Mouse (Mus musculus) embryonic facial prominence, embryonic 11.5 days (tissue): ENCODE results near the gene Immp2l. TPM values are rescaled to one million over a fixed set of nuclear protein-coding genes. Genes with fewer than 3 reads are reported as not detected.

ENCODE experiments used
- ATAC-seq: fragments of 200-750 bp; cut with Nextera tagmentation; replicated peaks from 2 replicates; pipeline ENCODE4 v1.8.0; 2017; ENCODE audit warnings: low read depth; ENCODE audit not compliant: insufficient number of reproducible peaks, low FRiP score, low TSS enrichment
- DNase-seq: peaks from one replicate; pipeline ENCODE4 v3.0.0-alpha.2; 2015; ENCODE audit warnings: low spot score
- H3K27ac ChIP-seq: fragments of 300-500 bp; sonication (generic); replicated peaks from 2 replicates; pipeline ENCODE4 v1.5.1; 2014; ENCODE audit warnings: mild to moderate bottlenecking, low read depth, low read length, control low read depth
- H3K27me3 ChIP-seq: fragments of 300-500 bp; sonication (generic); 2 replicates; pipeline ENCODE4 v1.6.1; 2014; ENCODE audit warnings: mild to moderate bottlenecking, low read length, moderate library complexity, mixed read lengths; ENCODE audit not compliant: control insufficient read depth, insufficient read depth
- H3K36me3 ChIP-seq: fragments of 300-500 bp; sonication (generic); replicated peaks from 2 replicates; pipeline ENCODE4 v1.6.1; 2014; ENCODE audit warnings: low read depth, mild to moderate bottlenecking, low read length, moderate library complexity, mixed read lengths; ENCODE audit not compliant: control insufficient read depth, insufficient read depth
- H3K4me1 ChIP-seq: fragments of 300-500 bp; sonication (generic); 2 replicates; pipeline ENCODE4 v1.6.1; 2014; ENCODE audit warnings: low read length, mixed read lengths; ENCODE audit not compliant: control insufficient read depth, insufficient read depth
- H3K4me2 ChIP-seq: fragments of 300-500 bp; sonication (generic); 2 replicates; pipeline ENCODE4 v1.6.1; 2014; ENCODE audit warnings: low read depth, mild to moderate bottlenecking, control low read depth, low read length, moderate library complexity
- H3K4me3 ChIP-seq: fragments of 300-500 bp; sonication (generic); 2 replicates; pipeline ENCODE4 v1.5.1; 2014; ENCODE audit warnings: low read depth, low read length, control low read depth
- H3K9ac ChIP-seq: fragments of 300-500 bp; sonication (generic); replicated peaks from 2 replicates; pipeline ENCODE4 v1.6.1; 2014; ENCODE audit warnings: mild to moderate bottlenecking, control low read depth, low read length
- H3K9me3 ChIP-seq: fragments of 300-500 bp; sonication (generic); replicated peaks from 2 replicates; pipeline ENCODE4 v1.6.1; 2016; ENCODE audit warnings: mild to moderate bottlenecking, low read length, inconsistent platforms, mixed read lengths; ENCODE audit not compliant: control insufficient read depth
- WGBS: fragments of 180-500 bp; shearing (Covaris S2); extraction: QIAGEN DNeasy Blood & Tissue Kit; methylation state at CpG from one replicate; pipeline ENCODE4 v1.1.7; 2014; 5-methylcytosine and 5-hydroxymethylcytosine counted together
- polyA plus RNA-seq: library from polyadenylated mRNA; unstranded; fragments of >200 nt; fragmentation: Nextera tagmentation; extraction: Ambion mirVana; gene quantifications from 2 replicates; pipeline ENCODE4 v1.2.1, GENCODE M21; 2014

The Immp2l gene
- polyA plus RNA-seq, 1 experiment from 2014 or later, result 10.4 TPM

DNA sequence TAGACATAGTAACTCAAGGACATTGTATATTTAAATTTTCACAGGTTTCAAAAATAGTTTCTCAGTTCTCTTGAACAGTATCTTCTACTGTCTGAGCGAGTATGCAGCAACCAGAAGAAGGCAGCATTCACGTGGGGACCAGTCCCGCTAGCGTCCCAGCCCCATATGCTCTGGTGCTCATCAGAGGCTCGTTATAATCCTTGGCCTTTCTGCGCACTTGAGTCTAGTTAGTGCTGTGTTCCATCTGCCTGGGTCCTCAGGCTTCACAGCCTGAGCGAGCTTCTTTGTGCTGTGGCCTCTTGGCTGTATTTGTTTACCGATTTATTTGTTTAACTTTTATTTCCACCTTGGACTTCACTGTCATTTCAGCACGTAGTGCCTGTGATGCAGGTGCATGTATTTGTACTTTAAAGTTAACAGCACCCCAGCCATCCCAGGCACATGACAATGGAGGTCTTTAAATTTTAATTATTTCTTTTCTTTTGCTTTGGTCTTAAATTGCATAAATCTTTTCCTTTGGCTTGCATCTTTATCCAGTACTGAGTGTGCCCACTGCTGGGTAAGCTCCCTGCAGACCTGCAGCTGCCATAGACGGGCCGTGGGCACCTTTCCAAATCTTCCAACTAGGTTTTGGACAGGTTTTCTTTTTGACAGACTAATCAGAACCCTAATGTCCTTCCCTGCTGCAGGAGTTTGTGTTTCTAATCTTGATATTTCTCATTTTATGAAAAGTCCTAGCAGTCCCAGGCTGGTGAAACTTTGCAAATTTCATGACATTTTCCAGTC, 30.3 kb downstream of the Immp2l start:
- no peak overlapping the region for H3K9ac ChIP-seq
- H3K4me1 ChIP-seq, result no peaks in the 10 kb centered on the region
- ATAC-seq, result no peak
- H3K36me3 ChIP-seq, result no peaks in the 10 kb centered on the region
- H3K27ac ChIP-seq, result no peak overlapping the region
- no peak for DNase-seq
- no peak overlapping the region for H3K4me3 ChIP-seq
- no peak overlapping the region for H3K4me2 ChIP-seq
- no peaks in the 10 kb centered on the region for H3K9me3 ChIP-seq
- WGBS, result 80% methylated on average over 11 of the region's 11 CpGs
- no peaks in the 10 kb centered on the region for H3K27me3 ChIP-seq

GRCm38 (mm10) chr12:41055941-41056340, 32.1 kb downstream of the Immp2l start:
- Histone ChIP-seq H3K36me3 (no peaks in the 10 kb centered on the region), H3K27me3 (no peaks in the 10 kb centered on the region), H3K27ac (no peak overlapping the region), H3K9ac (no peak overlapping the region), H3K9me3 (no peaks in the 10 kb centered on the region), H3K4me3 (no peak overlapping the region), H3K4me2 (no peak overlapping the region), H3K4me1 (no peaks in the 10 kb centered on the region)
- DNase-seq, result no peak
- ATAC-seq, result no peak

DNA sequence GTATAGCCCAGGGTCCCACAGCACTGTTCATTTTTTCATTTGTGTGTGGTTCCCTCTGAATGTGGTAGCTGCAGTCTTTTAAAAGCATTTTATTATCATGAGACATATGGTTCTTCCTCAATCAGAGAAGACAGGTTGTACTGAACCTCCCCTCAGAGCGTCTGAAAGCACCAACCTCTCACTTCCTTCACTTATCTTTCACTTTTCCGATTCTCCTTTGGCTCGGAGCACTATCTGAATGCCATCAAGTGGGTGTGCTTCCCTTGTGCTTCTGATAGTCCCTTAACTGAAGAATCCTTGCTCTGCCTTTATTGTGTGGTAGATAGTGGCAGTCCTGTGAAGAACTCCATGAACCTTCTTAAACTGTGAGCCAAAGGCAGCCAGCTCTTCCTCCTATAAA, 39.4 kb downstream of the Immp2l start:
- H3K27ac ChIP-seq, result no peak overlapping the region
- DNase-seq, result no peak
- no peak for ATAC-seq
- H3K4me3 ChIP-seq, result no peak overlapping the region
- H3K9me3 ChIP-seq, result no peaks in the 10 kb centered on the region
- no peaks in the 10 kb centered on the region for H3K4me1 ChIP-seq
- H3K4me2 ChIP-seq, result no peak overlapping the region
- 92% methylated on average over 3 of the region's 3 CpGs for WGBS
- H3K27me3 ChIP-seq, result no peaks in the 10 kb centered on the region
- no peak overlapping the region for H3K9ac ChIP-seq
- no peaks in the 10 kb centered on the region for H3K36me3 ChIP-seq

DNA sequence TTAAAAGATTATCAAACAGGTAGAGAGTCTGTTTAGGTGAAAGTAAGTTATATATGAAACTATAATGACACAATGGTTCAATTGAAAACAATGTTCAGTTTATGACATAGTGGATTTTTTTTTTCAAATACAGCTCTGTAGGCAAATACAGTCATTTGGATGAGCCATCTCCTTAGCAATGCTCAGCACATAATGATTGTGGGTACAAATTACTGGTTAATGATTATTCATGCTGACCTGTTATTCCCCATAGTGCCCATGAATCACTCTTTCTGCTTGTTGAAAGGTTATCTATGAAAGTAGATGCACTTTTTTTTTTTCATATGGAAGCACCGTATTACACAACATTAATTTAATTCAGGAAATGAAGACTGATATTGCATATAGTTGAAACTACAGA, 58.0 kb downstream of the Immp2l start:
- ATAC-seq (no peak), DNase-seq (no peak)
- WGBS, result 100% methylated on average over 1 of the region's 1 CpGs
- Histone ChIP-seq H3K9ac (no peak overlapping the region), H3K4me3 (no peak overlapping the region), H3K4me2 (no peak overlapping the region), H3K4me1 (no peaks in the 10 kb centered on the region), H3K27ac (no peak overlapping the region), H3K27me3 (no peaks in the 10 kb centered on the region), H3K36me3 (no peaks in the 10 kb centered on the region), H3K9me3 (no peaks in the 10 kb centered on the region; the same call in 1 of the 2 replicates)

DNA sequence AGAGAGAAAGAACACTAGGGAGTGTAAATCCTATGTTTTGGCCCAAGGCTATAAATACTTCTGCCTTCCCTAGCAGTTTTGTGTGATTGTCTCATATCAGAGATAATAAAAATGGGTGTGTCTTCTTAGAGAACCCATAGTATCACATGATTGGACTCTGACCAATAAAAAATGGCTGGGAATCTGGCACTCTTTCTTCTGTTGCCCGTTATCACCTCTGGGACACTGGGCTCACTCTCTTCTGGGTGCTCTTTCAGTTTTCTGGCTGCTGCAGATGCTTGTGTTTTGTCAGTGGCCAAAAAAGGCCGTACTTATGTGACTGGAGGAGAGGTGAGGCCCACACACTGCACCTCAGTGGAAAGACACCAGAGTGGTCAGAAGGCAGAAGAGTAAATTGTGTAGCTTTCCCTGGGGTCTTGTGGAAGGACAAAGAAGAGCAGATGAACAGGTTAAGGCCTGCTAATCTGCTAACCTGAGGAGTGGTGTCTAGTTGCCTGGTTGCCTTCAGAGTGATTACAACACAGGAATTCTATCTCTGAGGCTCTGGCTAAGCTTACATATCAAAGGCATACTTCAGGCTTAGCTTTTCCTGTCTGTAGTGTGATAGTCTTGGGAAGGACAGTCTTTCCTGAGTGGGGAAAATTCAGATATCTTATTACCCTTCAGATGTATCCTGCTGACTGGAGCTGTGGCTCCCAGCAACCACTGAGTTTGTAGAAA, 60.6 kb downstream of the Immp2l start:
- WGBS, result 81% methylated on average over 2 of the region's 2 CpGs
- no peaks in the 10 kb centered on the region for H3K27me3 ChIP-seq
- H3K4me2 ChIP-seq, result no peak overlapping the region
- no peak overlapping the region for H3K4me3 ChIP-seq
- H3K4me1 ChIP-seq, result no peaks in the 10 kb centered on the region
- no peaks in the 10 kb centered on the region; the same call in 1 of the 2 replicates for H3K9me3 ChIP-seq
- DNase-seq, result no peak
- H3K36me3 ChIP-seq, result no peaks in the 10 kb centered on the region
- H3K27ac ChIP-seq, result no peak overlapping the region
- ATAC-seq, result peak; percentile 65; the same call in 1 of the 2 replicates
- no peak overlapping the region for H3K9ac ChIP-seq

GRCm38 (mm10) chr12:41089931-41090366, 66.1 kb downstream of the Immp2l start:
- Histone ChIP-seq H3K27ac (no peak overlapping the region), H3K4me3 (no peak overlapping the region), H3K9me3 (no peaks in the 10 kb centered on the region), H3K27me3 (no peaks in the 10 kb centered on the region), H3K36me3 (no peaks in the 10 kb centered on the region), H3K4me2 (no peak overlapping the region), H3K4me1 (no peaks in the 10 kb centered on the region), H3K9ac (no peak overlapping the region)
- DNase-seq (no peak), ATAC-seq (no peak)
- WGBS, result 93% methylated on average over 5 of the region's 5 CpGs

- DNase-seq, result no peak
- no peak for ATAC-seq
- H3K27me3 ChIP-seq, result no peaks in the 10 kb centered on the region
- H3K36me3 ChIP-seq, result no peaks in the 10 kb centered on the region
- H3K9ac ChIP-seq, result no peak overlapping the region
- H3K27ac ChIP-seq, result no peak overlapping the region
- H3K9me3 ChIP-seq, result no peaks in the 10 kb centered on the region
- no peaks in the 10 kb centered on the region for H3K4me1 ChIP-seq
- WGBS, result 78% methylated on average over 2 of the region's 2 CpGs
- H3K4me2 ChIP-seq, result no peak overlapping the region
- H3K4me3 ChIP-seq, result no peak overlapping the region
These were observed 66.9 kb downstream of the Immp2l start for GRCm38 (mm10) chr12:41090771-41091170.

DNA sequence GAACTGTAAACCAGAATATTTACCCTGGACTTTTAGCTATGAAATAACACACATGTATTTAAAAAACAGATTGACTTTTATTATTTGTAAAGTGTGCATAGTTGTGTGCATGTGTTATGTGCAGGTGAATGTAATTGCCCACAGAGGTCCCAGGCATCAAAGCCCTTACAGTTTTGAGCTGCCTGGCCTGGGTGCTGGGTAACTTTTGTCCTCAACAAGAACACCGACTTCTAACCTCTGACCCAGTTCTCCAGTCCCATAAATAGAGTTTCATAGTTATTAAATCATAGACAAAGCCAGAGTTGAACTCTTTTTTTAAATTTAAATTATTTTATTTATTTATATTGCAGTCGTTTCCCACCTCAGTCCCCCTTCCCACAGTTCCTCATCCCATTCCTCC, 67.4 kb downstream of the Immp2l start:
- DNase-seq (no peak), ATAC-seq (no peak)
- no peaks in the 10 kb centered on the region for H3K27me3 ChIP-seq
- no peaks in the 10 kb centered on the region for H3K9me3 ChIP-seq
- H3K36me3 ChIP-seq, result no peaks in the 10 kb centered on the region
- H3K4me2 ChIP-seq, result no peak overlapping the region
- no peaks in the 10 kb centered on the region for H3K4me1 ChIP-seq
- H3K4me3 ChIP-seq, result no peak overlapping the region
- no peak overlapping the region for H3K27ac ChIP-seq
- no peak overlapping the region for H3K9ac ChIP-seq
- 74% methylated on average over 2 of the region's 2 CpGs for WGBS
